Mouse (Mus musculus) liver, embryonic 11.5 days (tissue): ENCODE measurements around the gene Dst. TPM values are rescaled to one million over a fixed set of nuclear protein-coding genes. Genes with fewer than 3 reads are reported as not detected.

Experiments
- microRNA-seq: library from miRNA; unstranded; fragments of <30 nt; microRNA quantifications from one replicate; pipeline ENCODE4, GENCODE M21; 2017; ENCODE audit warnings: borderline number of aligned reads
- polyA plus RNA-seq: library from polyadenylated mRNA; unstranded; fragments of >200 nt; fragmentation: Nextera tagmentation; extraction: Ambion mirVana; gene quantifications from 2 replicates; pipeline ENCODE4 v1.2.1, GENCODE M21; 2014

Dst gene
- polyA plus RNA-seq, 1 experiment from 2014 or later = 9.4 TPM

Small RNA genes within 50 kb of the gene (microRNA-seq; reads per million reads assigned to microRNA genes)
- not detected for gene Mir6896

Other genes with a start within 250 kb of the Dst start
- 62.7 and 65.4 TPM in 2 replicates for gene Prim2, start 238.4 kb upstream of the Dst start, polyA plus RNA-seq
- 10.1 and 11.6 TPM in 2 replicates for gene Rab23, start 188.3 kb upstream of the Dst start, polyA plus RNA-seq
- gene Bag2, start 150.4 kb upstream of the Dst start, polyA plus RNA-seq = 103 and 108 TPM in 2 replicates
- 20.4 and 24.7 TPM in 2 replicates for gene Zfp451, start 93.6 kb upstream of the Dst start, polyA plus RNA-seq
- gene Bend6, start 409 bp upstream of the Dst start, polyA plus RNA-seq = 2.3 and 2.4 TPM in 2 replicates